Mouse (Mus musculus) thymus, postnatal 25 days (tissue): ENCODE data around the gene Galnt7.
"Not testable (repeated sequence)": the region's sequence is repeated elsewhere in the genome, so short reads cannot be mapped to it uniquely, and the experiment has no call there.

Experiments
- DNase-seq: peaks from one replicate; pipeline ENCODE4 v3.0.0; 2022

The Galnt7 gene

DNA sequence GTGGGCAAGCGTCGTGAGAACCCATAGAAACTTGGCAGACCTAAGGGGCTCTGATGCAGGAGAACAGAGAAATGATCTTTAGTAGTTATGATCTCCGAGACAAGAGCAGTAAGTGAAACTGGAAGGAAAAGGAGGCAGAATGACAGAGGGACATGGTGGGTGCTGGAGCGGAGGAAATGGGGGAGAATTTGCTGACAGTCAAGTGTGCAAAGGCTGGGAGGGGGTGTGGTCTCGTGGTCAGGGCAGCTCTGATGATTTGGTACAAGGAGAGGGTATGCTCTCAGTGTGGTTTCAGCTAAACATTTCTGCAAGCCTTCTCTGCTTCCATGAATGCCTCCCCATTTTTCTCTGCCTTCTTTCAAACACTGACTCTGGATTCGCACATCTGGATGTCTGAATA, 116.7 kb downstream of the Galnt7 start:
- DNase-seq: no peak

DNA sequence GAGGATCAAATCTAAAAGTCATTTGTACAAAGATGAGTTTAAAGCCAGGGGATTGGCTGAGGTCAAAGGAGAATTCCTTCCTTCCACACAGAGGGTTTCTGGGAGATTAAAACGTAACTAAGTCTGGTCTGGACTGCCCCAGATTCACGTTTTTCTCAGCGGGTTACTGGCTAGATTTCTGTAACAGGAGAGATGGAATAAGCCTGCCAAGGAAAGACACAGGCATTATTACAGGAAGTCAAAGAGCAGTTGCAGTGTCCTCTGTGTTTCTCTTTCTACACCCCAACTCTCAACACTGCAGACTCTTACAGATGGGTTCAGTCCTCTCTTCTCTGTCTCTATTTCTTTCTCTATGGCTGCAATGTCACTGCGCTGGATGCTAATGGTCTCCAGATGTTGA, 118.3 kb downstream of the Galnt7 start:
- no peak for DNase-seq

GRCm38 (mm10) chr8:57533106-57533505, 119.7 kb downstream of the Galnt7 start:
- no peak for DNase-seq

DNA sequence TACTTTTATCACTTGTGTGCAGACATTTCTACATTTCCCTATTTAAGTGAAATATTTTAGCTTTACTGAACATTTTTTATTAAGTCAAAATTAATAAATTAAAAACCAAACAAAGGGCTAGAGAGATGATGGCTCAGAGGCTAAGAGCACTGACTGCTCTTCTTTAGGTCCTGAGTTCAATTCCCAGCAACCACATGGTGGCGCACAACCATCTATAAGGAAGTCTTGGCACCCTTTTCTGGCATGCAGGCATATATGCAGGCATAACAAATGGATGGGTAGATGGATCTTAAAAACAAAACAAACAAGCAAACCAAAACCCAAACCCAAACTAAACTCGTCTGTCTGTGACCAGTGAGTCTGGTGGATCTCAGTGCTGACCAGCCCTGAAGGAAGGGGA, 120.6 kb downstream of the Galnt7 start:
- DNase-seq: peak; percentile 35

- DNase-seq: peak; percentile 74
These were observed 122.0 kb downstream of the Galnt7 start for GRCm38 (mm10) chr8:57530666-57531349.

- DNase-seq: no peak
These were observed 122.6 kb downstream of the Galnt7 start for GRCm38 (mm10) chr8:57530238-57530637.

DNA sequence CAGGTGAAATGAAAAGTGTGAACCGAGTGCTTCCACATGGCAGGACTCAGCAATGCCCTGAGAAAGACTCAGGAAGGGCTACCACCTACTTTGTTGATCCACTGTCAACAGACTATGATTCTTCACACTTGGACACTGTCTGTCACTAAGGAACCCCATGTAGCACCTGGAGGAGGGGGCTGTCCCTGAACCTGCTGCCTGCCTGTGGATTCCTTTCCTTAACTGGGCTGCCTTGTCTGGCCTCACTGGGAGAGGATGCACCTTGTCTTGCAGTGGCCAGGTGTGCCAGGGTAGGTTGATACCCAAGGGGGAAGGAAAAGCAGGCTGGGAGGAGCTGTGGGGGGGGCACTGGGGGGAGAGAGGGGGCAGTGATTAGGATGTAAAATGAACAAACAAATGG, 124.8 kb downstream of the Galnt7 start:
- DNase-seq: no peak

GRCm38 (mm10) chr8:57520186-57520786, 132.5 kb downstream of the Galnt7 start:
- DNase-seq: no peak

- no peak for DNase-seq
These were observed 135.1 kb downstream of the Galnt7 start for GRCm38 (mm10) chr8:57517723-57518122.

GRCm38 (mm10) chr8:57516685-57517084, 136.1 kb downstream of the Galnt7 start:
- DNase-seq: not testable (repeated sequence)

DNA sequence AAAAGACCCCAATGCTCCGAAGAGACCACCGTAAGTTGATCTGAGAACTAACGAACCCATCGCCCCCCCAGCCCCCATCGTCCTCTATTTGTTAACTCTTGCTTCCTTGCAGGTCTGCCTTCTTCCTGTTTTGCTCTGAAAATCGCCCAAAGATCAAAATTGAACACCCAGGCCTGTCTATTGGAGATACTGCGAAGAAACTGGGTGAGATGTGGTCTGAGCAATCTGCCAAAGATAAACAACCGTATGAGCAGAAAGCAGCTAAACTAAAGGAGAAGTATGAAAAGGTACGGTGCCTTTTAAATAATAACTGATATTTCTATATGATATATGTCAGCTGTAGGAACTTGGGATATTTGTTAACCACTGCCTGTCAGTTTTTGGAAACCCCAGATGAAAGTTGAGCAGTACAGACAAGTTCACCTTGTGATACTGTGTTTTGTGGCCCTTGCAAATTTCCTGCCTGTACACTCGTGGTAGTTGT, 139.6 kb downstream of the Galnt7 start:
- not testable (repeated sequence) for DNase-seq

DNA sequence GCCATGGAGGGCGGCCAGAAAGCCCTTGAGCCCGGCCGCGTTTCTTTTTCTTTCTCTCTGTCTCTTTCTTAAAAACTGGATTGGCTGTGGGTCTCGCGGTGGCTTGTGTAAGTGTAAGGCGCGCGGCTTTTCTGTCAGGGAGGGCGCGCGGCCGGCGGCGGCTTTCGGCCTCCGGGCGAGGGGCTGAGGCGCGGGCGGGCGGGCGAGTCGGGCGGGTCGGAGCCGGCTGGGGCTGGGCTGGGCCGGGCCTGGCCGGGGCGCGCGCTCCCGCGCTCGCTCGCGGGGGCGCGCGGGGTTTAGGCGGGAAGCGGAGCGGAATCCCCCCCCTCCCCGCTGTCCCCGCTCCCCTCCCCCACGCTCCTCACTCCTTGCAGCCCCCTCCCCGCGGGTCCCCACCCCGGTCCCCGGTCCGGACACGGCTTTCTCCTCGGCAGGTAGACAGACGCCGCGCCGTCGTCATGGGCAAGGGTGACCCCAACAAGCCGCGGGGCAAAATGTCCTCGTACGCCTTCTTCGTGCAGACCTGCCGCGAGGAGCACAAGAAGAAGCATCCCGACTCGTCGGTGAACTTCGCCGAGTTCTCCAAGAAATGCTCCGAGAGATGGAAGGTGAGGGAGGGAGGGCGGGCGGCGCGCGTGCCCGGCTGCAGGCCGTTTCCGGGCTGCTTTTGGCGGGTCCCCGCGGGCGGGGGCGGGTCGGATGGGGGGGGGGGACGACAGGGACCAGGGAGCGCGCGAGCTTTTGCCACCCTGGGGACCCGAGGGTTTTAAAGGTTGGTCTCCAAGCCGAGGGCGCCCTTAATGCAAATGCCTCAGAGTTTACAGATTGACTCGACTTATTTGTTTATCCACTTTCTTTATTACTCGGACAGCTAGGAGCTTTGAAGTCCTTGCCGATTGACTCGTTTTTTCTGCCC, 140.4 kb downstream of the Galnt7 start:
- peak; percentile 52 for DNase-seq

DNA sequence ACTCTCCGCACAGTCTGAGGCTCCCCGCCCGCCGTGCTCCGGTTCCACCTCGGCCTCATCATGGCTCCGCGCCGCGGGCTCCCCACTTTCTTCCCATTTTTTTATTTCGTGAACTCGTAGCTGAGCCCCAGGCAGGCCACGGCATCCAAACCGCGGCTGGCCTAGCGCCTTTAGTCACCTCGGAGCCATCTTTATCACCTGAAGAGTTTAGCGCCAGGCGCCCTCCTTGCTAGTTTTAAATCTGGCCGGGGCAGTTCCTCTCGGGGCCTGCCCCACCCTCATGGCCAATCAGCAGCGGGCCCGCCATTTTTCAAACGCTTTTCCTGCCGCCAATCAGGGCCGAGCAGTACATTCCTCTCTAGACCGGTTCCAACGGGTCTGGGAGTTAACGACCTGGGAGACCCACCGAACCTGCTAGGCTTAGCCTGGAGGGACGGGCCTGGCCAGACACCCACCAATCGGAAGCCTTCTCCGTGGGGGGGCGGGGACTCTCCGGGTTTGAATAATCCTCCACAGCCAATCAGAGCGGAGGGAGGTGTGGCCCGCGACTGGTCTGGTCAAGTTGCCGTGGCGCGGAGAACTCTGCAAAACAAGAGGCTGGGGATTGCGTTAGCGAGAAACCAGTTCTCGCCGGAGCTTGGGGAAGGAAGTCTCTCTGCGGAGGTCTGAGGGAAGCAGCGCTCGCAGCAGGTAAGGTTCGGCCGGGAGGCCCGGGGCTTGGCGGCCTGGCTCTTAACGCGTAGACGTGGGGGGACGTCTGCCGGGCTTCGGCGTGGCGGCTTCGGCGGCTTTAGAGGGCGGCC, 141.3 kb downstream of the Galnt7 start, which contains the start of gene Hmgb2:
Gene Hmgb2 (plus strand): TSS at position 592 of the 803 bp plus-strand sequence.
- DNase-seq: peak; percentile 99

DNA sequence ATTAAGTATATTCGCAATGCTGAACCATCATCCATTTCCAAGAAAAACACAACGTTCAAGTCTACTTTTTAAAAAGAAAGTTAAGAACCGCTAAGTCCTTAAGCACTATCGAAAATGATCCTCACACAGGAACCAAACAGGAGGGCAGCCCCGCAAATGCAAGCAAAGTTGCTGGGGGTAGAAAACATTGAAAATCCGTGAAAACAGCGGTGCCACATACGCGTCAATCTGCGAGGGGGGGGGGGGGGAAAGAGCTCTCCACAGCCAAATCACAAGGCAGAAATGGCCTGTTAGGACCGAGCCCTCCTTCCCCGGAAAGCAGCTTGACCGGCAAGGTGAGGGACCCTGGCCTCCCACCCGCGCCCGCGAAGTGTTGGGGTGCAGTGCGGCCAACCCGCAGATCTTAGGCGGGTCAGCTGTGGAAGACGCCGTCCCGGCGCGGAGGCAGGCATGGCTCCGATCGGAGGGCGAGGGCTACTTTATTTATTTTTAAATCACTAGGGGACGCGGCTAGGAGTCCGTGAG, 142.0 kb downstream of the Galnt7 start:
- DNase-seq: no peak

- DNase-seq: no peak
These were observed 144.2 kb downstream of the Galnt7 start for GRCm38 (mm10) chr8:57508657-57509056.

- DNase-seq: no peak
These were observed 145.2 kb downstream of the Galnt7 start for GRCm38 (mm10) chr8:57507556-57508063.

- DNase-seq: not testable (repeated sequence)
These were observed 147.3 kb downstream of the Galnt7 start for GRCm38 (mm10) chr8:57505500-57505899.

DNA sequence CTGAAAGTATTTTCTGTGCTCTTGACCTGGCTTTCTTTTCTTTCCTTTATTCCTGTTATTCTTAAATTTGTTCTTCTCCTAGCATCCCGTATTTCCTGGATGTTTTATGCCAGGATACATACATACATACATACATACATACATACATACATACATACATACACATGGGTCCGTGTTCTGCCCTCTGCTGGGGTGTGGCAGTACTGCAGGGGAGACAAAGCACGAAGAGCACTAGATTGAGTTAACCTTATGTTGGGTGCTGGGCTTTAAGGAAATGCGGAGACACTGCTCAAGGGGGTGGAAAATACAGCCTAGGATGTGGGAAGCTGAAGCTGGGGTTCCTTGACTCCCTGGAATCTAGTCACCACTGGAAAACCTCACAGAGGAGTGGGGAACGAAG, 149.2 kb downstream of the Galnt7 start:
- peak; percentile 87 for DNase-seq

DNA sequence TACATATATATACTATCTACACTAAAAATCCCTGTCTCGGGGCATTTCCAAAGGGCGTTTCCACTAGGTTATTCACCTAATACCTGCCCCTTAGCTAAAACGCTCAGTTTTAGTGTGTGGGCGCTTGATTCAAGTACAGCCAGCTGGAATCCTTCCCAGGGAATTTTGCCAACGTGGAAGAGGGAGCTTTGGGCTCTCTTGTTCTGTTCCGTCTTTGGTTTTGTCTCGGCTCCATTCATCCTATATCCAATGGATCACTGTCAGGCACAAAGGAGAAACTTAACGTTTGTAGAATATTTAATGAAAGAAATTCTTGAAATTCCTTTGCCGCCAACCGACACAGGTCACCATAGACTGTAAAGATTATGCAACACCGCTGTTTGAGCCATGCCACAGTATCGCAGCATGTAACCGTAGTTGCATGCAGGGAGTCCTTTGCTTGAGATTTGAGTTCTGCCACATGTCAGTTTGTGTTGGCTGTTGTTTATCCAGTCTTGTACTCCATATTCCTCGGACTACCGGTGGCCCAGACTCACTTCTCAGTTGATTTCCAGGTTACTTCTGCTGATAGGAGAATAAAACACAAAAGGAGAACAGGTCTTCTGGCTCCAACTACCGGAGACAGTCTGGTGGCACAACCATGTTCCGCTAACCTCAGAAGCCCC, 153.9 kb downstream of the Galnt7 start:
- DNase-seq: no peak

- no peak for DNase-seq
These were observed 154.4 kb downstream of the Galnt7 start for GRCm38 (mm10) chr8:57498494-57498846.

DNA sequence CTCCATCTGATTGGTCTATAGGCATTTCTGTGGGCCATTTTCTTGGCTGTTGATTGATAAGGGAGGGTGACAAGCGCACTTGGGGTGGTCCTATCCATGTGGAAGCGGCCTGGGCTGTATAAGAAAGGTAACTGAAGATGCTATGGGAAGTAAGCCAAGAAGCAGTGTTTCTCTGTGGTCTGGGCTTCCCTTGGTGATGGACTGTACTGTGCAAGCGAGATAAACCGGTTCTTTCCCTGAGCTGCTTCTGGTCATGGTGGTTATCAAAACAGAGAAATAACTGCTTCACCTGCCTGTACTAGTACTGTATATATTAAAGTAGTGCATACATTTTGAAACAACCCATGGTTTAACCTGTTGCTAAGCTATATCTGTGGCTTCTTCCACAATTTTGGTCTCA, 161.0 kb downstream of the Galnt7 start:
- DNase-seq: no peak

DNA sequence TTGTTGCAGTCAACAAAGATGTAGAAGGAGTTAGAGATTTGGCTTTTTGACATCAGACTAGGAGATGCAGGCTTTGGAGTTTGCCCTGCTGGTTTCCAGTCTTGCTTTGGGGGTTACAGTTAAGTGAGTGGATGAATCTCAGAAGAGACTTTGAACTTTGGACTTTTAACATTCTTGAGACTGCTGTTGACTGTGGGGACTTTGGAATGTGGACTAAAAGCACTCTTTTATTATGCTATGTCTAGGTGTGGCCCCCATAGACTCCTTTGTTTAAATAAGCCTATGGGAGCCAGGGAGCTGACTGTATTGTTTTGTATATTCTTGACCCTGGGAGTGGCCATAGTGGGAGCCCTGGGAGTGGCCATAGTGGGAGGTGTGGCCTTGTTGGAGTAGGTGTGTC, 162.9 kb downstream of the Galnt7 start:
- no peak for DNase-seq
